ENCODE assay signal across 20 mouse cellular contexts in the genomic region with DNA sequence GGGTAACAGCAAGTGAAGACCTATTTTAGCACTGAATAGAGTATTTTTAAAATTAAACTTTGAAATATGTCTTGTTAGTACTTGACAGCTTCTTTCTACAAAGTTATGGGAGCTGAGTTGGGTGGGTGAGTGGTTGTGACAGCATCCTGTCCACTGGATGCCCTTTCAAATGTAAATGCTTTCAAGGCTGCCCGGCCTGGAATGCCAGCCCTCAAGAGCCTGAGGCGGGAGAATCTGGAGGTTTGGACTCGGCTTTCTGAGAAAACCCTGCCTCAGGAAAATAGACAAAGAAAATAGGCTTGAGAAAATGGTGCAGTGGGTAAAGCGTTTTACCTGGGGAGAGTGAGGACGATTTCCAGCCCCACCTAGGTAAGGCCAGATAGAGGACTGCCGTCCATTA. TPM values are rescaled to one million over a fixed set of nuclear protein-coding genes. Genes with fewer than 3 reads are reported as not detected.
A peak's percentile ranks its signal among the peaks of the same experiment; 100 is the strongest.
DNase-seq lines count a peak whose midpoint lies in the region; ATAC-seq and TF ChIP-seq lines count a peak whose summit lies in the region.
"Had no signal": no experiment of that assay in that cellular context is flagged by ENCODE, and none has a peak within 500 bp of the region (broad histone marks: within the 10 kb centered on the region; RNA-seq: fewer than 3 reads in every experiment).

No protein-coding gene starts in this region.

- H3K27me3 ChIP-seq in ES-Bruce4 (ENCODE audit: control insufficient read depth, insufficient read depth, low read length, poor library complexity, severe bottlenecking) = no peaks in the 10 kb centered on the region
- H3K27me3 ChIP-seq: embryonic facial prominence, embryonic 13.5 days; embryonic facial prominence, embryonic 15.5 days; forebrain, embryonic 12.5 days had no signal

- H3K36me3 ChIP-seq in ES-Bruce4 (ENCODE audit: control insufficient read depth, insufficient read depth, low read length, poor library complexity, severe bottlenecking) = peaks cover 3% of the 10 kb centered on the region
- H3K36me3 ChIP-seq in ES-E14 (ENCODE audit: control insufficient read depth, insufficient read depth, low read length, poor library complexity, severe bottlenecking) = peaks cover 36% of the 10 kb centered on the region

- TF ChIP-seq EP300 in ES-Bruce4 (IDR thresholded peaks at IDR 0.05; ENCODE audit: insufficient read depth, low read depth, low read length) = 0 out of 2 replicates have a peak, but pooled peaks have one; percentile 23

- H3K9ac ChIP-seq in ES-Bruce4 (ENCODE audit: low read depth, poor library complexity, severe bottlenecking) (no peak overlapping the region), ES-E14 (ENCODE audit: insufficient read depth, low read depth, low read length, poor library complexity, severe bottlenecking) (no peak overlapping the region; the same call in 1 of the 2 replicates)
- H3K9ac ChIP-seq: embryonic facial prominence, embryonic 15.5 days; forebrain, embryonic 12.5 days had no signal

- H3K4me3 ChIP-seq in ES-Bruce4 (ENCODE audit: low read depth, low read length) (no peak overlapping the region), ES-E14 (ENCODE audit: insufficient read depth in 1 of 2, low read depth in 1 of 2, low read length in 2 of 2, poor library complexity in 1 of 2, severe bottlenecking in 1 of 2) (no peak overlapping the region)
- H3K4me3 ChIP-seq: embryonic facial prominence, embryonic 13.5 days; embryonic facial prominence, embryonic 15.5 days; erythroblast, embryonic 14.5 days; forebrain, embryonic 10.5 days; forebrain, embryonic 12.5 days had no signal

- TF ChIP-seq POLR2A in ES-Bruce4 (IDR thresholded peaks at IDR 0.05; ENCODE audit: insufficient read depth, low read length) = no peak

- H3K9me3 ChIP-seq in ES-Bruce4 (replicated peaks; ENCODE audit: control insufficient read depth, insufficient read depth, low read length, poor library complexity, severe bottlenecking) (no peaks in the 10 kb centered on the region), ES-E14 (ENCODE audit: control insufficient read depth, insufficient read depth, low read depth, low read length) (no peaks in the 10 kb centered on the region)
- H3K9me3 ChIP-seq: embryonic facial prominence, embryonic 15.5 days had no signal

- peak; percentile 34 for DNase-seq in cerebellum, adult 9-10 months
- DNase-seq in ES-E14 (ENCODE audit: low read depth, low spot score) (no peak), ZHBTc4 (ENCODE audit: low read depth, low spot score) (peak; percentile 53)
- DNase-seq in urinary bladder, postnatal 10 days (ENCODE audit: low spot score) = no peak
- DNase-seq in left cerebral cortex, adult 8-10 months (ENCODE audit: low spot score in 2 of 2) = no peak
- DNase-seq: adrenal gland, adult 2 months; adrenal gland, postnatal 10 days; adrenal gland, postnatal 25 days; cerebellum, postnatal 14 days; cerebellum, postnatal 36 days; embryo, embryonic 11 days had no signal

- peaks cover 6% of the 10 kb centered on the region for H3K4me1 ChIP-seq in ES-Bruce4 (ENCODE audit: control insufficient read depth, insufficient read depth, low read length)
- peaks cover 2 to 18% of the 10 kb centered on the region in 2 experiments; a peak in 2 of 4 replicates for H3K4me1 ChIP-seq in ES-E14 (ENCODE audit: control insufficient read depth in 2 of 2, insufficient read depth in 2 of 2, low read length in 2 of 2, poor library complexity in 1 of 2)
- H3K4me1 ChIP-seq: embryonic facial prominence, embryonic 13.5 days; embryonic facial prominence, embryonic 15.5 days had no signal

- no peak for ATAC-seq in cerebellum, adult (ENCODE audit: insufficient number of reproducible peaks, low FRiP score, low TSS enrichment)
- ATAC-seq: forebrain, embryonic 14.5 days; forebrain, embryonic 16.5 days had no signal

- no peak for TF ChIP-seq CTCF in ES-Bruce4 (IDR thresholded peaks at IDR 0.05; ENCODE audit: low read depth, low read length)

- in situ Hi-C loops in ES-E14 (cut with MboI; ENCODE audit: low sequenced_read_pairs in 2 of 2, unreplicated experiment in 2 of 2) = no loop called here

- H3K27ac ChIP-seq in ES-Bruce4 (ENCODE audit: insufficient read depth, low read length) = peak overlapping the region; percentile 71
- peak overlapping the region; percentile 43; the same call in 1 of the 2 replicates for H3K27ac ChIP-seq in ES-E14 (ENCODE audit: insufficient read depth, low read depth, low read length, poor library complexity, severe bottlenecking)
- H3K27ac ChIP-seq: embryonic facial prominence, embryonic 13.5 days; embryonic facial prominence, embryonic 15.5 days; forebrain, embryonic 10.5 days; forebrain, embryonic 12.5 days had no signal

TF ChIP-seq in ES-E14, 5 proteins besides CTCF, POLR2A, EP300 and RAD21:
- TF ChIP-seq HCFC1 (IDR thresholded peaks at IDR 0.05; ENCODE audit: borderline replicate concordance, insufficient read depth, low read length) (no peak), ZC3H11A (IDR thresholded peaks at IDR 0.05; ENCODE audit: borderline replicate concordance, low read depth, low read length) (no peak), MAFK (IDR thresholded peaks at IDR 0.05; ENCODE audit: insufficient read depth, low read depth, low read length) (no peak), CHD2 (IDR thresholded peaks at IDR 0.05; ENCODE audit: low read depth, low read length) (no peak), ZNF384 (IDR thresholded peaks at IDR 0.05; ENCODE audit: low read depth, low read length) (no peak)

RNA-seq across cellular contexts. Expression of gene Baz1b, which starts 5.3 kb away (rescaled TPM):
- 84.9 and 86.6 TPM in 2 replicates for polyA plus RNA-seq in ES-Bruce4 (2011; ENCODE audit: insufficient read depth, insufficient read length, low read depth, missing spikeins)
- total RNA-seq in ES-E14 (2012; rRNA removed) = 63.1 and 70.1 TPM in 2 replicates
- total RNA-seq in left cerebral cortex, adult 8-10 months (2022) = 10 to 100 TPM; 69.3 to 77.7 (median 73.6) TPM

RNA-seq across cellular contexts. Expression of gene Bcl7b, which starts 13.7 kb away (rescaled TPM):
- 19.5 and 24.0 TPM in 2 replicates for polyA plus RNA-seq in ES-Bruce4 (2011; ENCODE audit: insufficient read depth, insufficient read length, low read depth, missing spikeins)
- 15.0 and 17.5 TPM in 2 replicates for total RNA-seq in ES-E14 (2012; rRNA removed)
- total RNA-seq in left cerebral cortex, adult 8-10 months (2022) = 10 to 100 TPM; 51.9 to 65.5 (median 57.1) TPM

RNA-seq across cellular contexts. Expression of gene Tbl2, which starts 32.3 kb away (rescaled TPM):
- polyA plus RNA-seq in ES-Bruce4 (2011; ENCODE audit: insufficient read depth, insufficient read length, low read depth, missing spikeins) = 28.2 and 32.4 TPM in 2 replicates
- total RNA-seq in ES-E14 (2012; rRNA removed) = 49.6 and 99.0 TPM in 2 replicates
- total RNA-seq in left cerebral cortex, adult 8-10 months (2022) = 10 to 100 TPM; 22.9 to 28.7 (median 27.5) TPM

Comparison
In these comparisons a context has a peak if more than half of its experiments do, and no peak if none do; other contexts are left out.
1. DNase-seq: peak in cerebellum, adult 9-10 months (single experiment) and ZHBTc4 (single experiment); none in ES-E14 (single experiment), urinary bladder, postnatal 10 days (single experiment) and left cerebral cortex, adult 8-10 months (0 of 2).